Mouse (Mus musculus) c-Kit-negative CD71-positive TER-119-positive erythroid progenitor cells, embryonic 14.5 days (primary cell): ENCODE measurements around the gene Gtf2b.

Experiments
- DNase-seq: peaks from one replicate; pipeline ENCODE4 v3.0.0-alpha.2; 2013; ENCODE audit warnings: low read depth, low spot score

Gene Gtf2b

GRCm38 (mm10) chr3:142817506-142817905, 52.7 kb downstream of the Gtf2b start:
- DNase-seq, result no peak

DNA sequence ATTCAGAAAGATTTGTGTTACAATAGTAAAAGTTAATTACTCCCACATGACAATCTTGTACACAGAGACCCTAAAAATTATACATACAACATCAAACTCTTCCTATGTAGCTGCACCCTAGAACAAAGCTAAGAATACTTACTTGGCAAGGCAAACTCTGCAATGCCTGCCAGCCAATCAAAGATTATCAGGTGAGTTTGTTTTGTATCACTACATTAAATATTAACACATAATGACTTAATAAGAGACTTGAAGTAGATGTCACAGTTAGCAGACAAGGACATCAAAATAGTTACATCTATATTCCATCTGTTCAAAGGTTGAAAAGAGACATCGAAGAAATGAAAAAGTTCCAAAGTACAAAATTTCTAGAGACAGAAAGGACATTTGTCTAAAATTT, 58.8 kb downstream of the Gtf2b start:
- DNase-seq, result no peak

GRCm38 (mm10) chr3:142826449-142827146, 61.8 kb downstream of the Gtf2b start:
- DNase-seq, result no peak

DNA sequence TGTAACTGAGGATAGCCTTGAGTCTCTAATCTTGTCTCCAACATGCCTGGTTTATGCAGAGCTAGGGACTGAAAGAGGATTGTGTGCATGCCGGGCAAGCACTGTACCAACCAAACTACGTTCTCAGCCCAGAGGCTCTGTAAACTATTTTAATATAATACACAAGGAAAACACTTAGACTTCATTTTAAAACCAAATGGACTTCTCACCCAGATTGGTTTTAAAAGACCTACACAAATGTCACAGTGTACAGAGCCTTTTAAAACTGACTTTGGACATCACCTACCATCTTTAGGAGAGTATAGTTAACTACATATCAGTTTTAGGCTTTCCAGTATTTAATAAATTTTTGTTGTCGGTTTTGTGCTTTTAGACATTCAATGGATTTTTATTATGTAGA, 68.1 kb downstream of the Gtf2b start:
- DNase-seq, result no peak
